Mouse (Mus musculus) limb, embryonic 15.5 days (tissue): ENCODE data around the gene Alad. TPM values are rescaled to one million over a fixed set of nuclear protein-coding genes. Genes with fewer than 3 reads are reported as not detected.

Experiments
- polyA plus RNA-seq: library from polyadenylated mRNA; unstranded; fragments of >200 nt; fragmentation: Nextera tagmentation; extraction: Ambion mirVana; gene quantifications from 2 replicates; pipeline ENCODE4 v1.2.1, GENCODE M21; 2015

Gene Alad
- polyA plus RNA-seq, 1 experiment from 2014 or later: 86.5 TPM

Other genes with a start within 250 kb of the Alad start
- gene Fkbp15, start 159.4 kb downstream of the Alad start, polyA plus RNA-seq: 28.4 and 29.0 TPM in 2 replicates
- 53.0 and 54.6 TPM in 2 replicates for gene Slc31a1, start 159.2 kb downstream of the Alad start, polyA plus RNA-seq
- gene Cdc26, start 111.3 kb downstream of the Alad start, polyA plus RNA-seq: 156 and 159 TPM in 2 replicates
- 18.7 and 18.8 TPM in 2 replicates for gene Prpf4, start 111.1 kb downstream of the Alad start, polyA plus RNA-seq
- gene Rnf183, start 84.7 kb downstream of the Alad start, polyA plus RNA-seq: not detected in 2 replicates
- 4.2 and 4.3 TPM in 2 replicates for gene Wdr31, start 49.0 kb downstream of the Alad start, polyA plus RNA-seq
- 15.3 and 19.4 TPM in 2 replicates for gene Bspry, start 39.9 kb downstream of the Alad start, polyA plus RNA-seq
- gene Hdhd3, start 16.5 kb downstream of the Alad start, polyA plus RNA-seq: 13.9 and 14.7 TPM in 2 replicates
- gene Pole3, start 5.2 kb upstream of the Alad start, polyA plus RNA-seq: 82.1 and 82.9 TPM in 2 replicates
- 0.35 and 0.37 TPM in 2 replicates for gene 4933430I17Rik, start 5.5 kb upstream of the Alad start, polyA plus RNA-seq
- gene Rgs3, start 39.9 kb upstream of the Alad start, polyA plus RNA-seq: 59.4 and 62.3 TPM in 2 replicates